Mouse (Mus musculus) monocyte, adult 2 months (primary cell): Measurements from ENCODE around the gene Mapt.

Experiments used
- DNase-seq, 2 experiments: peaks; one replicate each; pipeline ENCODE4 v3.0.0; 2022; ENCODE audit warnings: low spot score in 2 of 2, low read depth in 1 of 2

Mapt gene

DNA sequence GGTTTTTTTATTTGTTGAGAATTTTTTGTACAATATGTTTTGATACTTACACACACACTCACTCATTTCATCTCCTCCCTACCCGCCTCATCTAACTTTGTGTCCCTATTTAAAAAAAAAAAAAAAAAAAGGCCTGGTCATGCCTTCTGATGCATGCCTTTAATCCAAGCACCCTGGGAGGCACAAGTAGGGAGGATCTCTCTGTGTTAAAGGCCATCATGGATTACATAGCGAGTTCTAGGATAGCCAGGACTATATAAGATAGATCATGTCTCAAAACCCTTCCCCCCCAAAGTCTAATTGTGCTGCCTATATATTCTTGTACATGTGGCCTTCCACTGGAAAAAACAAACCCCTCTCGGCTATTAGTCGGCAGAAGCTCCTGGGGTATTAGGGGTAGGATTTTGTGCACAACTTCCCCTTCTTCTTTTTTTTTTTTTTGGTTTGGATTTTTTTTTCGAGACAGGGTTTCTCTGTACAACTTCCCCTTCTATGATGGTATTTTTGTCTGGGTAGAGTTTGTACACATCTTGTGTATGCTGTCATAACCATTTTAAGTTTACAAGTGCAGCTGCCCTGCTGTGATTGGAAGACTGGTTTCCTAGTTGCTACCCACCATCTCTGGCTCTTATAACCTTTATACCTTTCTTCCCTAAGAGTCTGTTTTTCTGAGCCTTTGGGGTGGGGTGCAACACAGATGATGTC is 136.4 kb downstream of the Mapt start:
- peak in 1 of 2 experiments; percentile 19 for DNase-seq

DNA sequence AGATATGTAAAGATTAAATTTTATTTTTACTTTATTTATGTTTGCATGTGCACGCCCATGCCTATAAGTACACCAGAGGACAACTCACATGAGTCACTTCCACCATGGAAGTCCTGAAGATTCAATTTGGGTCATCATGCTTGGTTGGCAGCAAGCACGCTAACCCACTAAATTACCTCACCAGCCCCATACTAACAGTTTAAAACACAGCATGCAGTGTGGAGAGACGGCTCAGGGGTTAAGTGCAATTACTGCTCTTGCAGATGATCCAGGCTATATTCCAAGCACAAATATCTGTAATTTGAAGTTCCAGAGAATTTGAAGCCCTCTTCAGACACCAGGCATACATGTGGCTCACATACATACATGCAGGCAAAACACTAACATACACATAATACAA is 145.1 kb downstream of the Mapt start:
- DNase-seq, result no peak

DNA sequence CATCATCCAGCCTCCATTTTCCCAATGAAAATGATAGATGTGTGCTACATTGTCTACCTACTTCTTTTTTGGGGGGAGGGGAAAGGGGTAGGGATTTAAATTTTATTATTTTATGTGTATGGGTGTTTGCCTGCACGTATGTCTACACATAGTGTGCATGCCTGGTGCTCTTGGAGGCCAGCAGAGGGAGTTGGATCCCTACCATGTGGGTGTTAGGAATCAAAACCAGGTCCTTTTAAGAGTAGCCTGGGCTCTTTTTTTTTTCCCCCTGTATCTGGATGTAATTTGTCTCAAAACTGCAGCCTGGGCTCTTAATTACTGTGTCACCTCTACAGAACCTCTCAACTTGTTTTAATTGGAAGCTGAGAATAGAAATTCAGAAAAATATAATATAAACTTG is 148.4 kb downstream of the Mapt start:
- DNase-seq, result no peak
